Mouse (Mus musculus) gastrocnemius, postnatal 36 days (tissue): ENCODE data around the gene Lsm7. TPM values are rescaled to one million over a fixed set of nuclear protein-coding genes. Genes with fewer than 3 reads are reported as not detected.

Source experiments
- microRNA-seq, 2 experiments: library from miRNA; unstranded; fragments of <30 nt; microRNA quantifications; one replicate each; pipeline ENCODE4 v1.2.0; 2021
- total RNA-seq, 2 experiments: library from RNA; stranded (reverse); gene quantifications; 2 replicates each; pipeline ENCODE4 v1.2.3; 2021

The Lsm7 gene
- total RNA-seq, 2 experiments from 2014 or later: 13.7 to 18.8 TPM

Small RNA genes lying within 50 kb of the gene (microRNA-seq; reads per million reads assigned to microRNA genes)
- gene Mir1982: 1.4 to 1.5 reads per million in 2 experiments

Other genes with a start within 250 kb of the Lsm7 start
- under 1 TPM; 0.25 to 0.26 TPM for gene Gm49322, start 249.2 kb downstream of the Lsm7 start, total RNA-seq
- gene Csnk1g2, start 232.4 kb downstream of the Lsm7 start, total RNA-seq: 10 to 100 TPM; 84.0 to 90.0 TPM
- gene Btbd2, start 198.1 kb downstream of the Lsm7 start, total RNA-seq: 10 to 100 TPM; 32.1 to 33.5 TPM
- gene Mknk2, start 177.1 kb downstream of the Lsm7 start, total RNA-seq: 100 to 1,000 TPM; 216 to 227 TPM
- gene Mob3a, start 153.2 kb downstream of the Lsm7 start, total RNA-seq: 1 to 10 TPM; 3.4 to 3.6 TPM
- 1 to 10 TPM; 1.2 to 2.7 TPM for gene Izumo4, start 153.0 kb downstream of the Lsm7 start, total RNA-seq
- gene Ap3d1, start 112.9 kb downstream of the Lsm7 start, total RNA-seq: 10 to 100 TPM; 23.8 to 25.6 TPM
- gene Dot1l, start 100.0 kb downstream of the Lsm7 start, total RNA-seq: 10 to 100 TPM; 19.2 to 24.8 TPM
- gene Sf3a2, start 57.0 kb downstream of the Lsm7 start, total RNA-seq: 10 to 100 TPM; 23.1 to 29.4 TPM
- 10 to 100 TPM; 21.6 to 22.5 TPM for gene Plekhj1, start 56.6 kb downstream of the Lsm7 start, total RNA-seq
- gene Amh, start 50.0 kb downstream of the Lsm7 start, total RNA-seq: under 1 TPM; 0.25 to 0.41 TPM
- 100 to 1,000 TPM; 387 to 405 TPM for gene Jsrp1, start 41.7 kb downstream of the Lsm7 start, total RNA-seq
- gene Oaz1, start 28.6 kb downstream of the Lsm7 start, total RNA-seq: 100 to 1,000 TPM; 611 to 682 TPM
- 10 to 100 TPM in 1 of 2 experiments, 1 to 10 TPM in 1; 8.4 to 10.3 TPM for gene Lingo3, start 11.2 kb downstream of the Lsm7 start, total RNA-seq
- 10 to 100 TPM; 13.6 to 17.6 TPM for gene Sppl2b, start 66 bp upstream of the Lsm7 start, total RNA-seq
- gene Tmprss9, start 16.6 kb upstream of the Lsm7 start, total RNA-seq: not detected
- gene Timm13, start 45.8 kb upstream of the Lsm7 start, total RNA-seq: 100 to 1,000 TPM; 106 to 120 TPM
- 1 to 10 TPM; 2.6 to 3.1 TPM for gene Lmnb2, start 63.0 kb upstream of the Lsm7 start, total RNA-seq
- 10 to 100 TPM; 26.7 to 31.7 TPM for gene Gadd45b, start 74.9 kb upstream of the Lsm7 start, total RNA-seq
- gene Gng7, start 159.7 kb upstream of the Lsm7 start, total RNA-seq: under 1 TPM; 0.57 to 0.64 TPM
- gene Diras1, start 170.5 kb upstream of the Lsm7 start, total RNA-seq: under 1 TPM in 1 of 2 experiments, not detected in 1; 0.08 TPM
- gene Slc39a3, start 182.2 kb upstream of the Lsm7 start, total RNA-seq: 10 to 100 TPM; 11.7 to 12.0 TPM
- gene Sgta, start 205.0 kb upstream of the Lsm7 start, total RNA-seq: 10 to 100 TPM; 86.2 to 89.5 TPM
- gene Thop1, start 214.8 kb upstream of the Lsm7 start, total RNA-seq: 10 to 100 TPM; 20.3 to 24.9 TPM
- under 1 TPM in 1 of 2 experiments, not detected in 1; 0.23 TPM for gene Creb3l3, start 243.7 kb upstream of the Lsm7 start, total RNA-seq